Comparison of ENCODE assay signal across 8 mouse cellular contexts in the genomic region with DNA sequence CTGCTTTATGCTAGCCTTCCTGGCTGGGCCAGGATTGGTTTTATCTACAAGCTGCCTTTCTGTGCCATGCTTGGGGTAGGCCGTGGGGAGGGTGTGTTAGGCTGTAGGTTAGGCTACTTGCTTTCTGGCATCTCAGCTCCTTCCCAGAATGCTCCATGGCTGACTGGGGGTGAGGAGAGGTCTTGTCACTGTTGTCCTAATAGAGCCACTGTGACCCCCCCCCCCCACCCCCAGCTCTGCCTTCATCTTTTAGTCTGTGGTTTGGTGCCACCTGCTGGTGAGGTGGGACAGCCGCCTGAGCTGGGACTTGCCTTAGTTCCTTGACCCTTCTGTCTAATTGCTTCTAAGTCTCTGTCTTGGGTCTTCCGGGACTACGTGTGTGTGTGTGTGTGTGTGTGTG. TPM values are rescaled to one million over a fixed set of nuclear protein-coding genes. Genes with fewer than 3 reads are reported as not detected.
A peak's percentile ranks its signal among the peaks of the same experiment; 100 is the strongest.
DNase-seq lines count a peak whose midpoint lies in the region; ATAC-seq and TF ChIP-seq lines count a peak whose summit lies in the region.

No protein-coding gene starts in this region.

- TF ChIP-seq POLR2A in cortical plate, adult 2 months (IDR thresholded peaks at IDR 0.05; ENCODE audit: extremely low read depth, insufficient read depth, low read length): no peak
- no peak for TF ChIP-seq POLR2A in lung, adult 2 months (IDR thresholded peaks at IDR 0.05; ENCODE audit: borderline replicate concordance, extremely low read depth, low read depth, low read length)

- H3K9ac ChIP-seq in heart, embryonic 11.5 days (ENCODE audit: low read depth, low read length): no peak overlapping the region
- no peak overlapping the region for H3K9ac ChIP-seq in kidney, postnatal 0 days (ENCODE audit: low read depth, low read length)
- H3K9ac ChIP-seq in neural tube, embryonic 15.5 days (replicated peaks): no peak overlapping the region

- peak overlapping the region; percentile 34 for H3K4me2 ChIP-seq in heart, embryonic 11.5 days
- H3K4me2 ChIP-seq in kidney, postnatal 0 days (ENCODE audit: low read length): no peak overlapping the region
- H3K4me2 ChIP-seq in neural tube, embryonic 15.5 days: peak overlapping the region; percentile 43

- TF ChIP-seq CTCF in cortical plate, adult 2 months (IDR thresholded peaks at IDR 0.05; ENCODE audit: extremely low read depth, insufficient read depth, low read length): peak; percentile 56
- peak; percentile 69 for TF ChIP-seq CTCF in kidney, postnatal 0 days (IDR thresholded peaks at IDR 0.05; ENCODE audit: low read depth)
- peak; percentile 72 for TF ChIP-seq CTCF in lung, adult 2 months (IDR thresholded peaks at IDR 0.05; ENCODE audit: insufficient read depth, low read length)

- H3K4me3 ChIP-seq in cortical plate, adult 2 months (ENCODE audit: insufficient read depth, low read length): no peak overlapping the region
- H3K4me3 ChIP-seq in heart, embryonic 11.5 days (ENCODE audit: low read depth, low read length): no peak overlapping the region
- no peak overlapping the region for H3K4me3 ChIP-seq in kidney, postnatal 0 days (replicated peaks; ENCODE audit: low read depth, low read length)
- H3K4me3 ChIP-seq in lung, adult 2 months (replicated peaks; ENCODE audit: extremely low read depth, low read depth, low read length): no peak overlapping the region
- H3K4me3 ChIP-seq in neural tube, embryonic 15.5 days (replicated peaks): 0 out of 2 replicates have a peak overlapping the region, but pooled peaks have one; percentile 5

- H3K4me1 ChIP-seq in cortical plate, adult 2 months (ENCODE audit: control insufficient read depth, insufficient read depth, low read length): 0 out of 2 replicates have a peak, but pooled peaks cover 2% of the 10 kb centered on the region
- H3K4me1 ChIP-seq in heart, embryonic 11.5 days (ENCODE audit: control insufficient read depth, insufficient read depth, low read length): peaks cover 7% of the 10 kb centered on the region; the same call in 1 of the 2 replicates
- peaks cover 3% of the 10 kb centered on the region; the same call in 1 of the 2 replicates for H3K4me1 ChIP-seq in kidney, postnatal 0 days (replicated peaks; ENCODE audit: insufficient read depth, low read length)
- no peaks in the 10 kb centered on the region; the same call in 1 of the 2 replicates for H3K4me1 ChIP-seq in lung, adult 2 months (ENCODE audit: control insufficient read depth, insufficient read depth, low read length)
- H3K4me1 ChIP-seq in neural tube, embryonic 15.5 days: peaks cover 36% of the 10 kb centered on the region

- no peaks in the 10 kb centered on the region for H3K36me3 ChIP-seq in heart, embryonic 11.5 days (ENCODE audit: control insufficient read depth, insufficient read depth, low read length)
- no peaks in the 10 kb centered on the region for H3K36me3 ChIP-seq in kidney, postnatal 0 days (ENCODE audit: insufficient read depth, low read length)
- no peaks in the 10 kb centered on the region for H3K36me3 ChIP-seq in neural tube, embryonic 15.5 days

- peak; percentile 84 for DNase-seq in B cell, adult 2 months
- DNase-seq in R1 (ENCODE audit: low read depth, low spot score): peak; percentile 82
- DNase-seq in kidney, postnatal 0 days (ENCODE audit: low spot score): peak; percentile 69
- DNase-seq in lung, adult 2 months: peak; percentile 67

- ATAC-seq in heart, embryonic 11.5 days (replicated peaks; ENCODE audit: insufficient number of reproducible peaks, low FRiP score, low TSS enrichment): no peak
- ATAC-seq in kidney, postnatal 0 days (replicated peaks; ENCODE audit: low FRiP score, low read depth): no peak
- ATAC-seq in neural tube, embryonic 15.5 days (ENCODE audit: low FRiP score): no peak; the same call in 1 of the 2 replicates
- no peak for ATAC-seq in granulocyte monocyte progenitor cell, adult 5-6 weeks (replicated peaks; ENCODE audit: poor library complexity, severe bottlenecking)

- peaks cover 73% of the 10 kb centered on the region for H3K27me3 ChIP-seq in heart, embryonic 11.5 days (ENCODE audit: control insufficient read depth, insufficient read depth, low read length)
- H3K27me3 ChIP-seq in kidney, postnatal 0 days (ENCODE audit: insufficient read depth, low read length): peaks cover 37% of the 10 kb centered on the region
- peaks cover 56% of the 10 kb centered on the region for H3K27me3 ChIP-seq in neural tube, embryonic 15.5 days (replicated peaks)

- H3K9me3 ChIP-seq in heart, embryonic 11.5 days (replicated peaks; ENCODE audit: control insufficient read depth, low read length): no peaks in the 10 kb centered on the region
- H3K9me3 ChIP-seq in kidney, postnatal 0 days (replicated peaks; ENCODE audit: low read length): no peaks in the 10 kb centered on the region
- H3K9me3 ChIP-seq in neural tube, embryonic 15.5 days (replicated peaks): no peaks in the 10 kb centered on the region

- WGBS in heart, embryonic 11.5 days (ENCODE audit: insufficient replicate concordance): 22% methylated on average over 4 of the region's 4 CpGs
- WGBS in kidney, postnatal 0 days: 10% methylated on average over 4 of the region's 4 CpGs
- WGBS in lung, adult 2 months: 12% methylated on average over 4 of the region's 4 CpGs
- WGBS in neural tube, embryonic 15.5 days: 26% methylated on average over 4 of the region's 4 CpGs

- peak overlapping the region; percentile 69 for H3K27ac ChIP-seq in cortical plate, adult 2 months (ENCODE audit: insufficient read depth, low read length)
- H3K27ac ChIP-seq in heart, embryonic 11.5 days (ENCODE audit: low read depth, low read length): no peak overlapping the region
- no peak overlapping the region for H3K27ac ChIP-seq in kidney, postnatal 0 days
- H3K27ac ChIP-seq in neural tube, embryonic 15.5 days (replicated peaks): peak overlapping the region; percentile 80

RNA-seq across cellular contexts. Expression of a gene that starts 6.6 kb away (rescaled TPM):
- 139 and 142 TPM in 2 replicates for polyA plus RNA-seq in cortical plate, adult 2 months (2012; rRNA removed)
- 0.84 TPM in 2 replicates for polyA plus RNA-seq in heart, embryonic 11.5 days (2014; fragmentation: Nextera tagmentation; extraction: Ambion mirVana)
- 2.5 and 3.7 TPM in 2 replicates for polyA plus RNA-seq in kidney, postnatal 0 days (2015; fragmentation: Nextera tagmentation; extraction: Ambion mirVana)
- polyA plus RNA-seq in lung, adult 2 months (2012; rRNA removed): 1.9 and 2.6 TPM in 2 replicates
- polyA plus RNA-seq in neural tube, embryonic 15.5 days (2015; fragmentation: Nextera tagmentation; extraction: Ambion mirVana): 17.2 and 19.0 TPM in 2 replicates
- total RNA-seq in granulocyte monocyte progenitor cell, adult 5-6 weeks (2014; fragmentation: Nextera tagmentation): not detected in 2 replicates
- total RNA-seq in granulocyte monocyte progenitor cell, adult 5-6 weeks (2017): not detected in 2 replicates

RNA-seq across cellular contexts. Expression of a gene that starts 6.7 kb away (rescaled TPM):
- 236 and 238 TPM in 2 replicates for polyA plus RNA-seq in cortical plate, adult 2 months (2012; rRNA removed)
- polyA plus RNA-seq in heart, embryonic 11.5 days (2014; fragmentation: Nextera tagmentation; extraction: Ambion mirVana): 20.4 and 24.8 TPM in 2 replicates
- 30.2 and 30.5 TPM in 2 replicates for polyA plus RNA-seq in kidney, postnatal 0 days (2015; fragmentation: Nextera tagmentation; extraction: Ambion mirVana)
- polyA plus RNA-seq in lung, adult 2 months (2012; rRNA removed): 13.3 and 21.5 TPM in 2 replicates
- polyA plus RNA-seq in neural tube, embryonic 15.5 days (2015; fragmentation: Nextera tagmentation; extraction: Ambion mirVana): 89.4 and 104 TPM in 2 replicates
- 2.0 and 2.8 TPM in 2 replicates for total RNA-seq in granulocyte monocyte progenitor cell, adult 5-6 weeks (2014; fragmentation: Nextera tagmentation)
- total RNA-seq in granulocyte monocyte progenitor cell, adult 5-6 weeks (2017): 0.26 and 2.1 TPM in 2 replicates

RNA-seq across cellular contexts. Expression of a gene that starts 15.0 kb away (rescaled TPM):
- polyA plus RNA-seq in cortical plate, adult 2 months (2012; rRNA removed): 38.5 and 41.3 TPM in 2 replicates
- 23.3 and 24.5 TPM in 2 replicates for polyA plus RNA-seq in heart, embryonic 11.5 days (2014; fragmentation: Nextera tagmentation; extraction: Ambion mirVana)
- polyA plus RNA-seq in kidney, postnatal 0 days (2015; fragmentation: Nextera tagmentation; extraction: Ambion mirVana): 28.5 and 33.7 TPM in 2 replicates
- polyA plus RNA-seq in lung, adult 2 months (2012; rRNA removed): 64.5 and 84.4 TPM in 2 replicates
- polyA plus RNA-seq in neural tube, embryonic 15.5 days (2015; fragmentation: Nextera tagmentation; extraction: Ambion mirVana): 20.6 and 21.9 TPM in 2 replicates
- 19.1 and 33.4 TPM in 2 replicates for total RNA-seq in granulocyte monocyte progenitor cell, adult 5-6 weeks (2014; fragmentation: Nextera tagmentation)
- total RNA-seq in granulocyte monocyte progenitor cell, adult 5-6 weeks (2017): 5.6 and 13.8 TPM in 2 replicates

RNA-seq across cellular contexts. Expression of a gene that starts 36.5 kb away (rescaled TPM):
- 0.42 and 0.45 TPM in 2 replicates for polyA plus RNA-seq in cortical plate, adult 2 months (2012; rRNA removed)
- 0.06 and 0.16 TPM in 2 replicates for polyA plus RNA-seq in heart, embryonic 11.5 days (2014; fragmentation: Nextera tagmentation; extraction: Ambion mirVana)
- polyA plus RNA-seq in kidney, postnatal 0 days (2015; fragmentation: Nextera tagmentation; extraction: Ambion mirVana): 0.14 and 0.24 TPM in 2 replicates
- 0.15 and 0.59 TPM in 2 replicates for polyA plus RNA-seq in lung, adult 2 months (2012; rRNA removed)
- polyA plus RNA-seq in neural tube, embryonic 15.5 days (2015; fragmentation: Nextera tagmentation; extraction: Ambion mirVana): 7.3 and 10.4 TPM in 2 replicates
- total RNA-seq in granulocyte monocyte progenitor cell, adult 5-6 weeks (2014; fragmentation: Nextera tagmentation): not detected in 2 replicates
- total RNA-seq in granulocyte monocyte progenitor cell, adult 5-6 weeks (2017): 0.05 TPM in 1 of 2 replicates, not detected in the other

RNA-seq across cellular contexts. Expression of a gene that starts 36.8 kb away (rescaled TPM):
- 24.2 and 25.2 TPM in 2 replicates for polyA plus RNA-seq in cortical plate, adult 2 months (2012; rRNA removed)
- polyA plus RNA-seq in heart, embryonic 11.5 days (2014; fragmentation: Nextera tagmentation; extraction: Ambion mirVana): 45.3 and 47.2 TPM in 2 replicates
- polyA plus RNA-seq in kidney, postnatal 0 days (2015; fragmentation: Nextera tagmentation; extraction: Ambion mirVana): 73.1 and 77.2 TPM in 2 replicates
- 26.9 and 30.8 TPM in 2 replicates for polyA plus RNA-seq in lung, adult 2 months (2012; rRNA removed)
- 99.2 and 99.9 TPM in 2 replicates for polyA plus RNA-seq in neural tube, embryonic 15.5 days (2015; fragmentation: Nextera tagmentation; extraction: Ambion mirVana)
- total RNA-seq in granulocyte monocyte progenitor cell, adult 5-6 weeks (2014; fragmentation: Nextera tagmentation): 27.7 and 36.6 TPM in 2 replicates
- total RNA-seq in granulocyte monocyte progenitor cell, adult 5-6 weeks (2017): 4.3 and 10.0 TPM in 2 replicates

Comparison
In these comparisons a context has a peak if more than half of its experiments do, and no peak if none do; other contexts are left out.
1. H3K27ac ChIP-seq: peak in cortical plate, adult 2 months (single experiment) and neural tube, embryonic 15.5 days (single experiment); none in heart, embryonic 11.5 days (single experiment) and kidney, postnatal 0 days (single experiment).
2. Peak in every context shown above with its lines, with median percentiles within 50 percentile points of each other: DNase-seq and CTCF ChIP-seq.